Mouse (Mus musculus): ENCODE measurements at regions not wholly inside any gene's neighbourhood (a gene's known extent, or its start where the extent isn't known, plus 50 kb on each side); places are given as distances from the start of the nearest gene placed in this dataset.

DNA sequence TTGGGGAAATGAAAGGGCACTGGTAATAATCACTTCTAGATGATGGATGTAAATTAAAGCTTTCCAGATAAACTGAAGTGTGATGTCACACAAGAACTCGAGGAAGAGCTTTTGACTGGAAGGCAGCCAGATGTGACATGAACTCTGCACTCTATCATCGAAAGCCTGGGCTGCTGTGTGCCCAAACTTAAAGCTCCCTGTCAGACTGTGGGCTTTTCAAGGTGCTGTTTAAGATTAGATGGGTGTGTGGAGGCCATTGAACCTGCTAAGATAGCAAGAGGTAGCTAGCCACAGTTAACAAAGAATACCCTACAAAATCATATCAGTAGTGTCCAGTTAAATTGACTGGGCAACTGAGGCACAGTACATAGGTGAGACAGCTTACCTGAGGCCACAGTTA lies 190.1 kb downstream of the Fam49a start:
- Histone ChIP-seq H3K27ac (ENCODE audit: insufficient read depth, low read length) (no peak overlapping the region), H3K4me1 (ENCODE audit: control insufficient read depth, insufficient read depth, insufficient read length) (no peaks in the 10 kb centered on the region), H3K27me3 (ENCODE audit: control insufficient read depth, insufficient read depth, low read length) (no peaks in the 10 kb centered on the region), H3K36me3 (ENCODE audit: control insufficient read depth, insufficient read depth, low read length) (no peaks in the 10 kb centered on the region), H3K4me3 (ENCODE audit: extremely low read depth, insufficient read depth, insufficient read length) (no peak overlapping the region)
- TF ChIP-seq POLR2A (IDR thresholded peaks at IDR 0.05; ENCODE audit: low read depth, low read length), result no peak
- no peak for TF ChIP-seq CTCF (IDR thresholded peaks at IDR 0.05; ENCODE audit: extremely low read depth, insufficient read depth, insufficient read length, insufficient replicate concordance)
- WGBS, result 62% methylated on average over 2 of the region's 2 CpGs
- no peak for DNase-seq (ENCODE audit: low read depth in 1 of 2, low spot score in 2 of 2)

DNA sequence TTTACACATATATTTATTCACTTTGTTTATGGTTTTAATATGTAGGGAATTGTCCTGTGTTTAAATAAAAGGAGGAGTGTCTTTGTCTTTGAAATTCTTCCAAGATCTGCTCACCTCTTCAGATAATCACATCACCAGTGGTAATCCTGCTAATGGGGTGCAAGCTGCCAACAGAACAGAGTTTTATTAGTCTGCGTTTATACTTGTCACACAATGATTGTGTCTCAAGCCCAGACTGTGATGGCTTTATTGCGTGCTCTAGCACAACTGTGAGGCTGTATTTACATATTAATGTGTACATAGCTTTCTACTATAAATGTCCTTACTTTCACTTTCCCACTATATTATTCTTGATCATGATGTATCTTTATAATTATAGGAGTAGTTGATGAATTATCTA lies 184.8 kb downstream of the Fam49a start:
- Histone ChIP-seq H3K27ac (ENCODE audit: insufficient read depth, low read length) (no peak overlapping the region), H3K36me3 (ENCODE audit: control insufficient read depth, insufficient read depth, low read length) (no peaks in the 10 kb centered on the region), H3K27me3 (ENCODE audit: control insufficient read depth, insufficient read depth, low read length) (no peaks in the 10 kb centered on the region), H3K4me3 (ENCODE audit: extremely low read depth, insufficient read depth, insufficient read length) (no peak overlapping the region), H3K4me1 (ENCODE audit: control insufficient read depth, insufficient read depth, insufficient read length) (no peaks in the 10 kb centered on the region)
- no peak for DNase-seq (ENCODE audit: low read depth in 1 of 2, low spot score in 2 of 2)
- TF ChIP-seq CTCF (IDR thresholded peaks at IDR 0.05; ENCODE audit: extremely low read depth, insufficient read depth, insufficient read length, insufficient replicate concordance), result no peak
- no peak for TF ChIP-seq POLR2A (IDR thresholded peaks at IDR 0.05; ENCODE audit: low read depth, low read length)
- 90% methylated on average over 2 of the region's 2 CpGs for WGBS

DNA sequence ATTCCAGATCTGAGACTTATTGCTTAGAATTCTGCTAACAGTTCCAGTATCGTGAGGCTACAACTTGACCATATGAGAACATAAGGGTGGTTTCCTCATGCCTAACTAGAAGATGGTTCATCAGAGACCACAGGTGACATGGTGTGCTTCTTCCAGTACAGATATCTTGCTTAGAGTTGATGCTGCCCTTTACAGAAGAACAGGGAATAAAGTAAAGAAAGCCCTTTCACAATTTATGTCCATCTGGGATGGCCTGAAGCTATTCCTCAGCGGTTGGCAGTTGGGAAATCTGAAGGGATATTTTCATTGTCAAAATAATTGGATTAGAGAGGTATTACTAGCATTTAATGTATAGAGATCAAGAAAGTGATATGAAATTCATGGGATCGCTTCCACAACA lies 184.3 kb downstream of the Fam49a start:
- DNase-seq (ENCODE audit: low read depth in 1 of 2, low spot score in 2 of 2), result no peak
- TF ChIP-seq POLR2A (IDR thresholded peaks at IDR 0.05; ENCODE audit: low read depth, low read length), result no peak
- no peak for TF ChIP-seq CTCF (IDR thresholded peaks at IDR 0.05; ENCODE audit: extremely low read depth, insufficient read depth, insufficient read length, insufficient replicate concordance)
- Histone ChIP-seq H3K4me1 (ENCODE audit: control insufficient read depth, insufficient read depth, insufficient read length) (no peaks in the 10 kb centered on the region), H3K27ac (ENCODE audit: insufficient read depth, low read length) (no peak overlapping the region), H3K36me3 (ENCODE audit: control insufficient read depth, insufficient read depth, low read length) (no peaks in the 10 kb centered on the region), H3K4me3 (ENCODE audit: extremely low read depth, insufficient read depth, insufficient read length) (no peak overlapping the region), H3K27me3 (ENCODE audit: control insufficient read depth, insufficient read depth, low read length) (no peaks in the 10 kb centered on the region)
- WGBS, result 94% methylated on average over 3 of the region's 3 CpGs

DNA sequence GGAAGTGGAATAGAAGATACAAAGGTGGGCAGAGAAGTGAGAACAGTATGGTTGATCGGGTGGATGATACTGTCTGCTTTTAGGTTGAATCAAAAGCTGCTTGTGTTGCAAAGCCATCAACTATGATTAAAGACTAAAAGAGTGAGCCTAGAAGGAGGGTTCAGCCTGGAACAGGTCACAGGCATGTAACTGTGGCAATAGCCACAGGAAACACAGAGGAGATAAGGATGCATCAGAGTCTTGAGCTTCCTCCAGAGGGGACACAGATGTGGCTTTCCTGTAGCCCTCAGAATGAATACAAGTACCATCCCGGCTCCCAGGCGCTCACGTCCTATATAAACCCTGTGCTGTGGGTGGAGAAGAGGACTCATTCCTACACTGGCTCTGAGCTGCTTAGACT lies 180.9 kb downstream of the Fam49a start:
- Histone ChIP-seq H3K36me3 (ENCODE audit: control insufficient read depth, insufficient read depth, low read length) (no peaks in the 10 kb centered on the region), H3K4me3 (ENCODE audit: extremely low read depth, insufficient read depth, insufficient read length) (no peak overlapping the region), H3K4me1 (ENCODE audit: control insufficient read depth, insufficient read depth, insufficient read length) (no peaks in the 10 kb centered on the region), H3K27me3 (ENCODE audit: control insufficient read depth, insufficient read depth, low read length) (no peaks in the 10 kb centered on the region), H3K27ac (ENCODE audit: insufficient read depth, low read length) (no peak overlapping the region)
- DNase-seq (ENCODE audit: low read depth in 1 of 2, low spot score in 2 of 2), result no peak
- 56% methylated on average over 4 of the region's 4 CpGs for WGBS
- no peak for TF ChIP-seq POLR2A (IDR thresholded peaks at IDR 0.05; ENCODE audit: low read depth, low read length)
- no peak for TF ChIP-seq CTCF (IDR thresholded peaks at IDR 0.05; ENCODE audit: extremely low read depth, insufficient read depth, insufficient read length, insufficient replicate concordance)

DNA sequence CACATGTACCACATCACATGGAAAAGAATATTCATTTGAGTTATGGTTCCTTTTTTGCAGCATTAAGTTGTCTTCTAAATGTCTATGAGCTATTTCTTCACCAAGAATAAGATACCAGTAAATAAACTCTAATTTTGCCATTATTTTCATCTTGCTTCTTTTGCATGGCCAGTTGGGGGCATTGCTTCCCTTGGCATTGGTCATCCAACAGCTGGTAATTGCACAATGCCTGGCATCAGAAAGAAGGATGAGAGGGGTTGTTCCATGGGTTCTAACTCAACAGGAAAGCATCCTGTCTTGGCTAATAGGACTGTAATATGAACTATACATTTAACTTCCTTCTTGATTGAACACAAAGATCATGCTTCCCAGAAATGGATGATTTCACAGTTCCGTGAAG lies 174.4 kb downstream of the Fam49a start:
- 91% methylated on average over 1 of the region's 1 CpGs for WGBS
- Histone ChIP-seq H3K27me3 (ENCODE audit: control insufficient read depth, insufficient read depth, low read length) (no peaks in the 10 kb centered on the region), H3K4me3 (ENCODE audit: extremely low read depth, insufficient read depth, insufficient read length) (no peak overlapping the region), H3K36me3 (ENCODE audit: control insufficient read depth, insufficient read depth, low read length) (no peaks in the 10 kb centered on the region), H3K27ac (ENCODE audit: insufficient read depth, low read length) (no peak overlapping the region), H3K4me1 (ENCODE audit: control insufficient read depth, insufficient read depth, insufficient read length) (no peaks in the 10 kb centered on the region)
- no peak for TF ChIP-seq POLR2A (IDR thresholded peaks at IDR 0.05; ENCODE audit: low read depth, low read length)
- no peak for TF ChIP-seq CTCF (IDR thresholded peaks at IDR 0.05; ENCODE audit: extremely low read depth, insufficient read depth, insufficient read length, insufficient replicate concordance)
- DNase-seq (ENCODE audit: low read depth in 1 of 2, low spot score in 2 of 2), result no peak

DNA sequence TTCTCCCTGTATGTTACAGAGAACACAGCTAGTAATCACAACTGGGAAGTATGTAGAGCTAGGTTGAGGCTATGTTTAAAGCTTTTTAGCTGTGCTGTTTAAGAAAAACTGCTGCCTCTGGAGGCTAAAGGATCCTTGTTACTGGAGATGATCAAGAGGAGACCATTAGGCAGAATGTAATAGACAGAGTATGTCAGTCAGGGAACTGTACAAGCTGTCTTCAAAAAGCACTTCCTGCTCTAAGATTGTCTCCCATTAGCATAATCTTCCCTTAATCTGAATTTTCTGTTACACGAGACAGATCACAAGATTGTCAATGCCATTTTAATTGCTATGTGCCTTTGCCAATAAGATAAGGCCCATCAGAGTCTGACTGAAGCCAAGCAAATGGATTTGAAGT lies 170.7 kb downstream of the Fam49a start:
- Histone ChIP-seq H3K36me3 (ENCODE audit: control insufficient read depth, insufficient read depth, low read length) (no peaks in the 10 kb centered on the region), H3K4me1 (ENCODE audit: control insufficient read depth, insufficient read depth, insufficient read length) (no peaks in the 10 kb centered on the region), H3K27me3 (ENCODE audit: control insufficient read depth, insufficient read depth, low read length) (no peaks in the 10 kb centered on the region), H3K4me3 (ENCODE audit: extremely low read depth, insufficient read depth, insufficient read length) (no peak overlapping the region), H3K27ac (ENCODE audit: insufficient read depth, low read length) (no peak overlapping the region)
- WGBS, result 67% methylated on average over 1 of the region's 1 CpGs
- no peak for DNase-seq (ENCODE audit: low read depth in 1 of 2, low spot score in 2 of 2)
- no peak for TF ChIP-seq CTCF (IDR thresholded peaks at IDR 0.05; ENCODE audit: extremely low read depth, insufficient read depth, insufficient read length, insufficient replicate concordance)

All from spleen, adult 2 months (tissue).